Mouse (Mus musculus): ENCODE data around the gene Pik3c2b.

DNA sequence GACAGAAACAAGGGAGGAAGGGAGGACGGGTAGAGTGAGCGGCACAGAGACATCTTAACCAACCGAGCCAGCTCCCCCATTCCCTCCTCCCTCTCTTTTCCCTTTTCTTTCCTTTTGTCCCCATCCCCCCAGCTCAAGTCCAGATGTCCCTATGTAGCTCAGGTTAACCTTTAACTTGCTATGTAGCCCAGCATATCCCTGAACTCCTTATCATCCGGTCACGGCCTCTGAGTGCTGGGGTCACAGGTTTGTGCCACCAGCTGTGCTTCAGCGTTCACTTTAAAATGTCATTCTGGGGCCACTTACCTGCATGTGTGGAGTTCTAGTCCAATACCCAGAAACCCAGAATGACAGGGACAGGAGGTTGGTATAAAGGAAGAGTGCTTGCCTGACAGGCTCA is 78.7 kb downstream of the Pik3c2b start:
- TF ChIP-seq TAL1 (IDR thresholded peaks at IDR 0.05; ENCODE audit: low read length) (no peak), GATA1 (IDR thresholded peaks at IDR 0.05; ENCODE audit: low read length) (no peak)
